Mouse (Mus musculus) spleen, postnatal 10 days (tissue): ENCODE measurements around the gene Cma1.
"Not testable (repeated sequence)": the region's sequence is repeated elsewhere in the genome, so short reads cannot be mapped to it uniquely, and the experiment has no call there.

Source experiments
- DNase-seq, 2 experiments: peaks; one replicate each; pipeline ENCODE4 v3.0.0; 2021 to 2022; ENCODE audit warnings: low spot score in 2 of 2

The Cma1 gene

DNA sequence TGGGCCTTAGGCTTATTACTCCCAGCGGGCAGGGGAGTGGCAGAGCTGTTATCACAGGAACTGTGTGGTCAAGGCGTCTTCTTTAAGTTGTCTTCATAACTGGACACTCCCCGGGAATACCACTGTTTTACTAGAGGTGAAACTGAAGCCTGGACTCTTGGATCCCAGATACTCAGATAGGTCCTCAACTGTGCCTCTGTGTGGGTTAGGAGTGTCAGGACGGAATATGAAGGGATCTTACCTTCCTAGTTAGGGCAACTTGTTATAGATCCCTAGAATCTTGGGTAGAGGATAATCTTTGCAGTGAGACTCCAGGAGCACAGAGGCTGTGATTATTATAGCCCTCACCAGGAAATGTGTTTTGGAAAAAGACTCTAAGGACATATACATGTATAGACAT, at the start of gene Cma1:
Gene Cma1 (minus strand): TSS at position 101 of the 400 bp plus-strand sequence.
- DNase-seq = no peak

DNA sequence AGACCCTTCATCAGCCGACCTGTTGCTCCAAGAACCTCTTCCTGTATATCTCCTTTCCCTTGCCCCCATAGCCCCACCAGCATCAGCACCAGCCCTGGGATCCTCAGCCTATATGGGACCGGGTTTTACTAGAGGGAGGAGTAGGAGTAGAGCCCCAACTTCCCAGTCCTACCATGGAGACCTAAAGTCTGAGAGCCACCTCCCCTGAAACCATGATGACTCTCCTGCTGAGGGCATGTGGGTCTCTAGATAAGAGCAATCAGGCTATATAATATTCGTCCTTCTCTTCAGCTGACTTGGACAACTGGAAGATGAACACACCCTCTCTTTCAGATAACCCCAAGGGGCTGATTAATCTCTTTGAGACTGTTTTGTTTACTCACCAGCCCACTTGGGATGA, 43.0 kb upstream of the Cma1 start:
- DNase-seq = not testable (repeated sequence)

DNA sequence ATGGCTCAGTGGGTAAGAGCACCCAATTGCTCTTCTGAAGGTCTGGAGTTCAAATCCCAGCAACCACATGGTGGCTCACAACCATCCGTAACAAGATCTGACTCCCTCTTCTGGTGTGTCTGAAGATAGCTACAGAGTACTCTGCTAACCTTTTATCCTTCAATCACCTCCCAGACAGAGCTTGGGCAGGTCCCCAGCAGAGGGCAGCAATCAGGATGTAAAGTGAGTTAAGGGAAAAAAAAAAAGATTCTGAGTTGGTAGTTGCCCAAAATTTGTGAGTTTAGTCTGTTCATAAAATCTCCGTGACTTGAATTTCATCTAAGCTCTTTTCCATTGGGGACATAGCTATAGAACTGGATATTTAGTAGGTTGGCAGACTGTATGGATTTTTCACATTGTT, 19.4 kb upstream of the Cma1 start:
- not testable (repeated sequence) for DNase-seq

DNA sequence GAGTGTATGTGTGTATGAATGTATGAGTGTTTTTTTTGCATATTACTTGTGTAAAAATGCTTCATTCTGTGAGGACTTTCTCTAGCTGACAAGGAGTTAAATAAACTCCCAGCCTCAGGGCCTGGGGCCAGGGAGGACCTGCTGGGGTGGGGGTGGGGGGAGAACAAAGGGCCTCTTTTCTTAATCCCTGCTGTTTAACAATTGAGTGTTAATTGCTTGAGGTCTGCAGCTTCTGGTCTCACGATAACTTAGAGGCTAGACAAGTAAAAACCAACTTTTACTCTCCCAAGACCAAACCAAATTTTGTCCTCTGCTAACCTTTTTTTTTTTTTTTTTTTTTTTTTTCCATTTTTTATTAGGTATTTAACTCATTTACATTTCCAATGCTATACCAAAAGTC, 18.8 kb upstream of the Cma1 start:
- DNase-seq = no peak

DNA sequence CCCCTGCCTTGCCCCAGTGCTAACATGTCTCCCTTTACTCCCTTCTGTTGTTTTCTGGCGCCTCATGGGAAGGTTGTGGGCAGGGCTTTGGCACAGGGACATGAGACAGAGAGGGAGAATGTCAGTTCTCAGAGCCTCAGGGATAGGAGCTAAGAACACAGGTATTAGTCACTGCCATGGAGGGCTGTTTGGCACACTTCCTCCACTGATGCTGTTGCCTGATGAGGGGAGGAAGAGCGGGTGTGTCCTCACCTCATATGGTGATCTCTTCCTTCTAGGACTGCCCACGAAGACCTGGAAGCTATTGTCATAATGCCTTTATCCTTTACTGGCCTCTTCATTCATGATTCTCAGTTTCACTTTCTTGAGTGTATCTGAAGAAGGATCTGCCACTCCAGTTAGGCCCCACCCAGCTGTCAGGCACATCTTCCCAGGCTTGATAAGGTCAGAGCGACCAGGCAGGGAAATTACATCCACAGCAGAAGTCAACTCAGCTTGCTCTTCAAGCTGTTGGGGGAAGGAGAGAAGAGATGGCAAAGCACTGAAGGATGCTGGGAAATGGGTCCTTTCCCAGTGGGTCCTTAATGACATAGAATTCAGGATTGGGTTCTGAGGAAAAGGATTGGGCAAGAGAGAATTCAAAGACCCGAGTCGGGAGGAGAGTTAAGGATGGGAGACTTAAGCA, 6.0 kb upstream of the Cma1 start, which contains the start of gene Cma2:
Gene Cma2 (plus strand): TSS at position 635 of the 685 bp plus-strand sequence.
- DNase-seq = no peak

DNA sequence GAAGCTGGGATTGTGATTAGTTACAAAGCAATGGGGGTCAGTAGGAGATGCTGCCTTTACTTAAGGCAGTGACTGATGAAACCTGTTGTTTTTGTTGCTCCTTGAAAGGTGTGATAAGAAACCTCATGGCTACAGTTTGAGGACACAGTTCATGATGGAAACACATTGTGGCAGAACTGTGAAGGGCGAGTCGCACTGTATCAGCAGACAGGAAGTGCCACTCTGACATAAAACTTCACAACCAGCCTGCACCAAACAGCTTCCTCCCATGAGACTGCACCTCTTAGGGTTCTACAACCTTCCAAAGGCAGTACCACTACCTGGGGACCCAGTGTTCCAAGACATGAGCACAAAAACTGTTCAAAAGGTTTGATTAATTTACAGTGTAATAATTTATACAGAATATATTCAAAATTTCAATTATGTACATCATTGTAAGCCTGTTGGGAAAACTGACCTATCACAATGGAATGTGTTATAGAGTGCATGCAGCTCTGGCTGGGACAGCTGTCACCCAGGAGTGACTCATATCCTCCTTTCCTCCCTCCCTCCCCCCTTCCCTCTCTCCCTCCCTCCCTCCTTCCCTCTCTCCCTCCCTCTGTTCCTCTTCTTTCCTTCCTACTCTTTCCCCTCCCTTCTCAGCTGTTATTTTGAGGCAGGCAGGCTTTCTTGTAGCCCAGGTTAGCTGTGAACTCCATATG, 1.9 kb upstream of the Cma1 start:
- no peak for DNase-seq

DNA sequence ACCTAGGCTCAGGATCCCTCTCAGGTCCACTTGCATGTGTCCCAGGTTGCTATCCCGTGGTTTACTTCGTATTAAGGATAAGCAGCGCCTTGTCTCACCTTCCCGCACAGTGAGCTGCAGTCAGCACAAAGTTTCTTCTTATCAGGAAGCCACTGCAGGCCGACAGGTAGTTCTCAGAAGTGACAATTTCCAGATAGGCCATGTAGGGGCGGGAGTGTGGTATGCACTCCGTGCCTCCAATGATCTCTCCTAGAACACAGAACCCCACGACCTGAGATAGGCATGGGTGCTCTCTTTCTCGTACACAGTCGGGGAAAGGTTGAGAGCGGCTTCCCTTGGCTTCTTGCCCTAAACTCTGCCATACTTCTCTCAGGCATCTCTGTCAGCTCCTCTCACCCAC, 874 bp downstream of the Cma1 start:
- no peak for DNase-seq

DNA sequence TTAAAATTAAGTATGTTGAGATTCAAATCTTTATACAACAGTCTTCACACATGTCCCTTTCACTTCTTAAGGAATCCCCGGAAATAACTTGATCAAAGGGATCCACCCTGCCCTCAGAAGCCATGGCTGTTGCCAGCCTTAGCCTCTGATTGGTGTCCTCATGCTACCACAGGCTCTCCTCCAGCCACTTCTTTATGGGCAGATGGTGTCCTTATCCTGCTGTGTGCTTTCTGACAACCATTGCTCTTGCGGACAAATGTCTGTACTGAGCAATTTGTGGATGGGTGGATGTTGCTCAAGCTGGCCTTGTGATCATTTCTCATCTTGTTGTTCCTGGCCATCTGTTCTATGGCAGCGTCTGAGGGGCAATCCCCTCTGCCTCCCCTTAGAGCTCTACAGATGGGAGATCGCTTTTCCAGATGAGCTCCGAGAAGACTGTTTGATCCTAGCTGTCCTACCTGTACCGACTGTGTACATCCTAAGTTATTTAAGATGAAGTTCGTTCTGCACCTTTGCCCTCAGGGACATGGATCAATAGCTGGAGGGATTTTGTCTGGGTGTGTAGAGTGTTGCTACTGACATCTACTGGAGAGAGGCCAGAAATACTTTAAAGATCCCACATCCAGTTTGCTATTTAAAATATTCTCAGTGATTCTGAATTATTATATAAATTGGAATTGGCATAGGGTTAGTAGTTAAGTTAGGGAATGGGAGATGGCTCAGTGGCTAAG, 4.2 kb downstream of the Cma1 start:
- no peak for DNase-seq

DNA sequence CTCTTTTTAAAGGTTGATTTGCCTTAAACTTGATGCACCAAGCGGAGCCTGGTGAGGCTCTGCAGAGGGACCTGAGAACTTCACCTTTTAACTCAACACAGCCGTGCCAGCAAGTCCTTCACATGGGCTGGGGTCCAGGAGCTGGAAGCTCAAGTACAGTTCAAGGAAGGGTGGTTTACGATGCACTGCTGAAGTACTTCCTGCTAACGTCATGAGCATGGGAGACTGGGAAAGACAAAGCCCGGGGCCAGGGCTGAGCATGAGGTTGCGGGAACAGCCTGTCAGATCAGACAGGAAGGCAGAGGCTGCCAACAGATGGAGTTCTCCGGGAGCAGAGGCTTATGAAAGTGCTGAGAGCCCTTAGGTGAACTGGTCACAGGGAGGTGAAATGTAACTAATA, 10.9 kb downstream of the Cma1 start:
- no peak for DNase-seq

DNA sequence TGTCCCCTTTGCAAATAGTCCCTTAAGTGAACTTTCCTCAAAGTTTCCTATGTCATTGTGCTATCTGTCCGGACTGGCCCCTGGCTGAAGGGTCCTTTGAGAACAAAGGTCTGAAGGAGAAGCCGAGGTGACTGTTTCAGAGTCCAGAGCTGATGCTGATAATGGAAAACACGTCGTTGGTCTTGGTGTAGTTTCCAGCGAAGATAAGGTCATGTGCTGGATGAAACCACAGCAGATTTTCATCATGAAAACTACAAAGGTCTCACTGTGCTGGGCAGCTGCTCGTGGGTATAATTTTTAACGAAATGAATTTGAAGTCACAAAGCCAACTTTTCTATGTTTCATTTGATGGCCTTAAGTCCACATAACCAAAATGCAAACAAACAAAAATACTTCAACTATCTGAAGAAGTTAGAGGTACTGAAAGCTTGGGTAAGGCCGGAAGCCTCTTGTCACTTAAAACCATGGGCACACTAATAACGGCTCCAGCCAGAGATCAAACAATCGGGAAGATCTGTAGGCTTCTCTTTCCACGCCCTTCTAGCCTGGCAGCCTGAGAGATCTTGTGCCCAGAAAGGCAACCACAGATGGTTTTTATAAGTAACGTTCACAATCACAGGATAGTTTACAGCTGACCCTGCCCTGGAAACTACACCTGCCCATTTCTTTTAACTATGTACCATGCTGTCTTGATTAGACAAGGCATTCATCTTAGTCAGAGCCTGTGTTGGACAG, 15.0 kb downstream of the Cma1 start:
- DNase-seq = no peak

DNA sequence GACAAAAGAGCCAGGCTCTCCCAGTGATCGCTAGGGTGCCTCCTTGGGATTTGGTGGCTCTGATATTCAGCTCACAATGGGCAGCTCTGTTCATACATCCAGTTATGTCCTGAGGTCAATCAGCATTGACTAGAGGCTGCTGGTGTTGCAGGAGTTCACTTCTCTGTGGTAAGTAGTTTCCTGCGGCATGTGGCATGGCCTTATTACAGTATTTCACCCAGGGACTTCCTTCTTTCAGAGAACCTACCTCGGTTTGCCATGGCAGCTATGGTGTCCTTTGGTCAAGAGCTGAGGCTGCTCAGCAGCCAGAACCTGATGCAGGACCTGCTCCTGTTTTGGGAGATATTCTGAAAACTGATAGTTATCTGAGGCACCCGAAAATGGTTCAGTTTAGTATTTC, 17.6 kb downstream of the Cma1 start:
- no peak for DNase-seq

DNA sequence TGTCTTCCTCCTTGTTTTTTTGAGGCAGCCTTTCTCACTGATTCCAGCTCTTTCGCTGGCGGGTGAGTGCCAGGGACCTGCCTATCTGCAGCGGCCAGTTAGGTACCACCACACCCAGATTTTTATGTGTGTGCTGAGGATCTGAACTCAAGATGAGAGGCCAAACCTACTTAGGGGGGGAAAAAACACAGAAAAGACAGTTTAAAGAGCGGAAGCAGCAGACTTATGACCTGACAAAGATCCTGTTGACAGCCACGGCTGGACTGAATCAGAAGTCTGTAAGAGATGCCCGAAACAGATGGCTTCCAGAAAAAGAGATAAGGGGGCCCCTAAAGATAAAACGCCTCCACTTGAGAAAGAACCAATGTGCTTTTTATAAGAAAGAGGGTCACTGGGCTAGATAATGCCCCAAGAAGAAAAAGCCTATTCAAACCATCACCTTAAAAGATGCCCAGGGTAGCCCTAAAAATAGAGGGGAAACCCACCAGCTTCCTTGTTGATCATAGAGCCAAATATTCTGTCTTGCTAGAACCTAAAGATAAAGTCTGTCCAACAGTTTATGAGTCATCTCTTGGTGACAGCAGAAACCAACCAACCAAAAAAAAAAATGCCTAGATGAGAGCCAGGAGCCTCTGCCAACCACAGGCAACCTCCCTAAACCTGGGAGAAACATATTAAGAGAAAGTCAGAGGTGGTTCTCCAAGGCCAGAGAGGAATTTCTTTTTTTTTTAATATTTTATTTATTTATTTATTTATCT, 21.8 kb downstream of the Cma1 start:
- DNase-seq = peak in 1 of 2 experiments; percentile 42

DNA sequence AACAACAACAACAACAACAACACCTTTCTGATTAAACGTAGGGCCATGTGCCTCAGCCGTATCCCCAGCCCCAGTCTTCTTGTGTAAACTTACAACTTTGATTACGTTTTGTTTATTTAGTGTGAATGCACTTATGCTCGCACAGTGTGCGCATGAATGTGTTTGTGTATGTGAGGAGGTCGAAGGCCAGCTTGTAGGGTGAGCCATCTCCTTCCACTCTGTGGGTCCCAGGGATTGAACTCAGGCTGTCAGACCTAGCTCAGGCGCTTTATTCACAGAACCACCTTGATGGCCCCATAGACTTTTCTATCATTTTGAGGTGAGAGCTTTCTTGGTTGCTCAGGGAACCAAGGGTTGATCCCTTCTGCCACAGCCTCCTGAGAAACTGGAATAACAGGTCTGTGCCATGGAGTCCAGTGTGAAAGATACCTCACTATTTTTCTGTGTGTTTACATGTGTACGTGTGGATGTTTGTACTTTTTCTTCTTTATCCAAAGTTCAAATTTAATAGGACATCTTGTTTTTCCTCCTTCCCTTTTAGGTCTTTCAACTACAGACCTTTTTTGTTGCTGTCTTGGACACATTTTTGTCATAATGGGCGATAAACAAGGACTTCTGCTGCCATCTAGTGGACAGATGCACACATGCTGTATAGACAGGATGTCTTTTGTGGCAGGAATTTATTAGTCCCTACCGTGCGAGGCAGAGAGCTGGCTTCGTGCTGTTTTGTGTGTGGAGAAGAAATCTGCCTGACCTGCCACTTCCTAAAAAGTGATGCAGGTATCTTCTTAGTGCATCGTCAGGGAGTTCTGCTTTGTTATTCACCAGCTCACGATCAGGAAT, 26.0 kb downstream of the Cma1 start:
- peak; percentile 35 to 76 for DNase-seq

DNA sequence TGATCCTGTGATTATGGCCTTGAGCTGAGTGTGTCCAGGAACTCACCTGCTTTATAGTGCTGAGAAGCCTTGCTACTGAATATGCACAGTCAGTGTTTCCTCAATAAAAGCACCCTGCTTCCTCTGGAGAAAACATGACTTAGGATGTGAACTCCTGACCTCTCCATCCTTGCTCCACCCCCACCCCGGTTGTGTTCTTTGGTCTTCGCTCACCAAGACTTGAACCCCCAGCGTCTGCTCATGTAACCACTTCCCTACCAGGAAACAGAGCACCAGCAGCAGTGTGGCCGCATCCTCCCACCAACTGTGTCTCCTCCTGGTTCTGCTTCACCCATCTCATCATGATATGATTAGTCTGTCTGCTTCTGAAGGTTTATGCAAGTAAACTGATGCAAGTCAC, 31.1 kb downstream of the Cma1 start:
- DNase-seq = no peak

DNA sequence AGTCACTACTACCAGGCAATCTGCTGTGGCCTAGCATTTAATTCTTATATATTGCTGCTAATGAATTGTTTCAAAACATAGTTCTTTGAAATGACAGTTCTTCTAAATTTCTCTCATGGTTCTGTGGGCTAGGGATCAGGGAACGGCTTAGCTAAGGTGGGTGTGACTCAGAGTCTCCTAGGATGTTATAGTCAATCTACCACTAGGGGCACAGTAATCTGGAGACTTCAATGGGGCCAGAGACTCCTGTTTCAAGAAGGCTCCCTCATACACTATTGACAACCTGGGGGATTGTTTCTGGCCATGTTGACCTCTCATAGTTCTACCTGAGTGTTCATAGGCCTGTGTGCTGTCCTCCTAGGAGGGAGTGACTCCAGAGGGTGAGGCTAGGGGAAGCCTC, 39.0 kb downstream of the Cma1 start:
- DNase-seq = no peak

DNA sequence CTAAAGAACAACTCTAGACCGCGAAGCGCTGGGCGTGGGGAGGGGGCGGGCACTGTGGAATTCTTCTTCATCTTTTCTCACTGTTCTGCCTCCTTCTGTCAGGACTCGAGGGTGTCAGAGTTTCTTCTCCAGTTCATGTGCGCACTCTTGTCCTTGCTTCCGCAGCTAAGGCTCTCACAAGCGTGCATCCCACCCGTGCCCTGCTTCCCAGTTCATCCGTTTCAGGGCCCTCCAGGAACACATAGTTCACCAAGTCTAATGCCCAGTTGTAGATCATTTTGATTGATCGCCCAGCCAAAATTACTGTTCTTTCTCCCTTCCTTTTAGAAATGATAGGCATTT, 44.1 kb downstream of the Cma1 start:
- peak in 1 of 2 experiments; percentile 22 for DNase-seq

DNA sequence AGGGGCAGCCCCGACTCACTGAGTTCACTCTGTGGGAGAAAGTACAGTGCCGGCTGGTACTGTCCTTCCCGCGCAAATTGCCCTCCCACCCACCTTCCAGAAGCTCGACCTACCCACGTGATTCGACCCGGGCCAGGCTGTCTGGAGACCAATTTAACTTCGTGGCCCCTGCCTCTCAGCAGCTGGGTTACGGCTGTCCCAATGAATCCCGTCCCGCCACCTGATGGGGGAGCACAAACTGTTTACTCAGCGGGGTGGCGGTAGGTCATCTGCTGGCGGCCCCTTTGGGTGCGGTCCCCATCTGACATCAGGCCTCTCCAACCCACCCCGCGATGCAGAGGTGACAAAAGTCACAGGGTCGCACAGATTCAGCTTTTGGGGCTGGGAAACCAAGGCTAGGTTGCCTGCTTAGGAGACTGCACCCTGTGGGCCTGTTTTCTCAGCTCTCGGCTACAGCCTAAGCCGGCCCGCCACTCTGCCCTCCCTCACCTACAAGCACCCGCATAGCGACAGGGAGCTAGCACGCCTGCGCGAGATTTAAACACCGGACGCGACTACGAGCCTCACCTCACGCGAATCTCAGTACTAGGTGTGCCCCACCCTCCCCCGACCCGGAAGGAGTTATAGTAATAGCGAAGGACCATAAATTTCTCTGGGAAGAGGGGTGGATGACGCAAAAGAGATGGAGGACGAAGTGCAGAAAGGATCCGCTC, 44.6 kb downstream of the Cma1 start, which contains the start of gene Sdr39u1:
Gene Sdr39u1 (minus strand): TSS at position 593 of the 713 bp plus-strand sequence.
- peak; percentile 52 to 87 for DNase-seq

DNA sequence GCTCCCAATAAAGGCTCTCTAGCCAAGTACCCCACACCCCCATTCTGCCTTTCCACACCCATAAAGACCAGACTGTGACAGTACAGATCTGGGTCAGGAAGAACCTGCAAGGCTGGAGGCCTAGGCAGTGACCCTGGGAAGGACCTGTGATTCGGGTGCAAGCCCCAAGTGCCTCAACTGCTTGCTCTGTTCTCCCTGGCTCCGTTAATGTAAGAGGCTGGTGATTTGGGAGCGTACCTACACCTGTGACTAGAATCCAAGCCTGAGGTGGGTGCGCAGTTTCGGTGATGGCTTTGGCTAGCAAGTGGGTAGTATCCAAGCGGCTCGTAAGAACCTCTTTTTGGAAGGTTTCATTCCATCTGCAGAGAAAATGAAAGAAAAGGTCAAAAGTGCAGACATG, 45.5 kb downstream of the Cma1 start:
- no peak for DNase-seq

DNA sequence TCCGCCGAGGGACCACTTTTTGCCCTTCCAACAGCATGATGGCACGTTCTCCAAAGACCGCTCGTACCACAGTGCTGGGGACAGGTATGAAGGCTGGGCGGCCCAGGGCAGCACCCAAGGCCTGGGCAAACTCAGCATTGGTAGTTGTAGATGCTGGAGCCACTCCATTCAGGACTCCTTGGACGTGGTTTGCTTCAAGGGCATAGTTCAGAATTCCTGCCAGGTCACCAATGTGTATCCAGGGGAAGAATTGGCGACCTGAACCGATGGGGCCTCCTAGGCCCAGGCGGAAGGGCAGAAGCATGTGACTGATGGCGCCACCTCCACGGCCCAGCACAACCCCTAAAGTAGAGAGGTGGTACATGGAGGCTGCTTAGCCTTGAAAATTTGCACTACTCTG, 46.8 kb downstream of the Cma1 start:
- no peak for DNase-seq
